Mouse (Mus musculus): ENCODE measurements around the gene Gripap1. TPM values are rescaled to one million over a fixed set of nuclear protein-coding genes. Genes with fewer than 3 reads are reported as not detected.
A peak's percentile ranks its signal among the peaks of the same experiment; 100 is the strongest.

Gene Gripap1
- total and polyA plus RNA-seq, 3 experiments: 20.8 to 25.3 (median 24.6) TPM

DNA sequence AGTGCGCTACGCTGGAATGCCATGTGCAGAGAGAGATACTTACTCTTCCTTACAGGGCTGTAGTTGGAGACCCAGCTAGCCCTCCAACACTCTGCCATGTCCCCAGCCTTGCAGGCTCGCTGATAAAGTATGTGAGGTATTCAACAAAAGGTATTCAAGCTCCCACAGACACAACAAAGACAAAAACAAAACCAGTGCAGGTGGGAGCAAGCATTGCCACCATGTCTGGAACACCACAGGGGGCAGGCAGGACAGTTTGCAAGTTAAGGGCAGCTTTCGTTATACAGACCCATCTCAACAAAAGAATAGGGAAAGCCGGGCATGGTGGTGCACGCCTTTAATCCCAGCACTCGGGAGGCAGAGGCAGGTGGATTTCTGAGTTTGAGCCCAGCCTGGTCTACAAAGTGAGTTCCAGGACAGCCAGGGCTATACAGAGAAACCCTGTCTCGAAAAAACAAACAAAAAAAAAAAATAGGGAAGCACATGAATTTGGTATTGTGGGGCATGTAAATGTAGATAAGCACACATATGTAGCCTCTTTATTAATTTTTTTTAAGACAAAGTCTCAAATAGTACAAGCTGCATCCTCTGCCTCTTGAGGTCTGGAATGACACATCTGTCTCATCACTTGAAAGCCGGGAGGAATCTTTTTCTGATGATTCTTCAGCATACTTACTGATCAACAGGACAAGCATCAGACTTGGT is 13.9 kb upstream of the Gripap1 start:
- intact Hi-C loops (cut with DNase I): loop anchor here (1.0 to 10.0 kb wide), 3 partner anchors 22 to 351 kb away; no protein-coding TSS in a partner anchor
- WGBS: 63% methylated on average over 9 of the region's 9 CpGs

DNA sequence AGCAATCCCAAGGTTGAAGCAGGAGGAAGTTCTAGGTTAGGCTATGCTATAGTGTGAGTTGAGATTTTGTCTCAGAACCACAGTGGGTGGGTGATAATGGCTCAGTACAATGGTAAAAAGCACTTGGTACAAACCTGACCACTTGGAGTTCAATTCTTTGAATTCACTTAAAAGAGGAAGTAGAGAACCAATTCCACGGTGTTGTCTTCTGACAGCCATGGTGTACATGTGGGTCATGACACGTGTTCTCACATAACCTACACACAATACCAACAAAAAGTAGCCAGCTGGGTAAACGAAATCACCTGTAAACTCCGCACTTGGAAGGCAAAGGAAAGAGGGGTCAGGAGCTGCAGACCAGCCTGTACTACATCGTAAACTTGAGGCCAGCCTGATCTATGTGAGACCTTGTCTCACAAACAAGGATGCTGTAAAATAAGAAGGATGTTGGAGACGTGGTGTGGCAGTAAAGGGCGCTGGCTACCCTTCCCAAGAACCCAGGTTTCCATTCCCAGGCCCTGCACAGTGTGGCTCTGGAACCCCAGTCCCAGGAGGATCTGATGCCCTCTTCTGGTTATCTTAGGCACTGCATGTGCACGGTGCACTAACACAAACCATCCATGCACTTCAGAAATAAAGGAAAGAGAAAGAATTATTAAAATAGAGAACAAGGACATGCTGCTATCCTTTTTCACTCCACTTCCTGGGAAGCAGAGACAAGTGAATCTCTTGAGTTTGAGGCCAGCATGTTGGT is 13.1 kb upstream of the Gripap1 start:
- no peaks in the 10 kb centered on the region; the same call in 1 of the 2 replicates for H3K4me1 ChIP-seq (ENCODE audit: control insufficient read depth, insufficient read depth, low read length)
- intact Hi-C loops (cut with DNase I): loop anchor here (1.0 to 10.0 kb wide), 3 partner anchors 23 to 352 kb away; no protein-coding TSS in a partner anchor
- peak; percentile 37 to 52 for DNase-seq
- no peaks in the 10 kb centered on the region for H3K79me2 ChIP-seq (replicated peaks; ENCODE audit: control insufficient read depth, insufficient read depth, low read length)
- H3K36me3 ChIP-seq (ENCODE audit: control insufficient read depth, insufficient read depth, low read length): no peaks in the 10 kb centered on the region
- H3K9ac ChIP-seq (ENCODE audit: low read depth, low read length): no peak overlapping the region
- TF ChIP-seq EP300 (IDR thresholded peaks at IDR 0.05; ENCODE audit: insufficient read depth, low read depth, low read length): no peak
- TF ChIP-seq POLR2A (IDR thresholded peaks at IDR 0.05; ENCODE audit: insufficient read depth, low read depth, low read length): no peak
- TF ChIP-seq CTCF (IDR thresholded peaks at IDR 0.05): peak; percentile 83
- 44% methylated on average over 8 of the region's 8 CpGs for WGBS
- H3K27ac ChIP-seq: no peak overlapping the region
- H3K27me3 ChIP-seq (ENCODE audit: control insufficient read depth, insufficient read depth, low read length): no peaks in the 10 kb centered on the region
- no peak overlapping the region for H3K4me3 ChIP-seq

More for the DNA sequence above, 13.9 kb upstream of the Gripap1 start:
- TF ChIP-seq POLR2A (IDR thresholded peaks at IDR 0.05; ENCODE audit: insufficient read depth, low read depth, low read length) (no peak), CTCF (IDR thresholded peaks at IDR 0.05) (no peak), EP300 (IDR thresholded peaks at IDR 0.05; ENCODE audit: insufficient read depth, low read depth, low read length) (no peak)
- Histone ChIP-seq H3K9ac (ENCODE audit: low read depth, low read length) (no peak overlapping the region), H3K4me1 (ENCODE audit: control insufficient read depth, insufficient read depth, low read length) (no peaks in the 10 kb centered on the region; the same call in 1 of the 2 replicates), H3K27ac (no peak overlapping the region), H3K27me3 (ENCODE audit: control insufficient read depth, insufficient read depth, low read length) (no peaks in the 10 kb centered on the region), H3K36me3 (ENCODE audit: control insufficient read depth, insufficient read depth, low read length) (no peaks in the 10 kb centered on the region), H3K79me2 (replicated peaks; ENCODE audit: control insufficient read depth, insufficient read depth, low read length) (no peaks in the 10 kb centered on the region), H3K4me3 (no peak overlapping the region)
- DNase-seq: no peak

DNA sequence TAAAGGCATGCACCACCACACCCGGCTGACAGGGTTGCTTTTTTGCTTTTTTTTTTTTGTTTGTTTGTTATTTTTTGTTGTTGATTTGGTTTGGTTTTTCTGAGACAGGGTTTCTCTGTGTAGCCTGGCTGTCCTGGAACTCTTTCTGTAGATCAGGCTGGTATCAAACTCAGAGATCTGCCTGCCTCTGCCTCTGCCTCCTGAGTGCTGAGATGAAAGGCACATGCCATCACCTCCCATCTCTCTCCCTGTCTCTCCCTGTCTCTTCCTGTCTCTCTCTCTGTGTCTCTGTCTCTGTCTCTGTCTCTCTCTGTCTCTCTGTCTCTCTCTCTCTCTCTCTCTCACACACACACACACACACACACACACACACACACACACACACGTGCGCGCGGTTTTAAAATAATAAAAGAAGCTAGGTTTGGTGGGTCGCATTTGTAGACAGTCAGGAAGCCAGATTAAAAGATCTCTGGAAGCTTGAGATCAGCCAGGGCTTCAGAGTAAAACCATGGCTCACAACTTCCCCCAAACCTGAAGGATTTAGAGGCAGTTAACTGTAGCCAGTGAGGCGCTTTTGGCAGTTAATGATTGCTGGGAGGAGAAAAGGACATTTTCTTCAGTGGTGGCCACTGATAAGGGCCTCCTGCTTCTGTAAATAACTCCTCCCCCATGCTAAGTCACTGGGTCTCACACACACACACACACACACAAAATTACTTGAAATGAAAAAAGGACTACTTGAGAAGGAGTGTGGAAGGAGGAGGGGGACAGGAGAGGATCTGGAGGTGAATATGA is 10.9 kb upstream of the Gripap1 start:
- no peaks in the 10 kb centered on the region for H3K36me3 ChIP-seq (ENCODE audit: control insufficient read depth, insufficient read depth, low read length)
- no peak overlapping the region for H3K9ac ChIP-seq (ENCODE audit: low read depth, low read length)
- H3K4me1 ChIP-seq (ENCODE audit: control insufficient read depth, insufficient read depth, low read length): no peaks in the 10 kb centered on the region; the same call in 1 of the 2 replicates
- TF ChIP-seq EP300 (IDR thresholded peaks at IDR 0.05; ENCODE audit: insufficient read depth, low read depth, low read length) (no peak), POLR2A (IDR thresholded peaks at IDR 0.05; ENCODE audit: insufficient read depth, low read depth, low read length) (no peak)
- no peak for DNase-seq
- WGBS: 65% methylated on average over 7 of the region's 7 CpGs
- no peak overlapping the region for H3K27ac ChIP-seq
- no peaks in the 10 kb centered on the region for H3K79me2 ChIP-seq (replicated peaks; ENCODE audit: control insufficient read depth, insufficient read depth, low read length)
- intact Hi-C loops (cut with DNase I): loop anchor here (5.0 to 10.0 kb wide), 2 partner anchors 46 to 354 kb away; no protein-coding TSS in a partner anchor
- H3K4me3 ChIP-seq: no peak overlapping the region
- H3K27me3 ChIP-seq (ENCODE audit: control insufficient read depth, insufficient read depth, low read length): no peaks in the 10 kb centered on the region

- H3K27ac ChIP-seq: no peak overlapping the region
- no peak overlapping the region for H3K4me3 ChIP-seq
- intact Hi-C loops (cut with DNase I): loop anchor here (5.0 to 10.0 kb wide), 2 partner anchors 47 to 354 kb away; no protein-coding TSS in a partner anchor
- H3K9ac ChIP-seq (ENCODE audit: low read depth, low read length): no peak overlapping the region
- H3K4me1 ChIP-seq (ENCODE audit: control insufficient read depth, insufficient read depth, low read length): no peaks in the 10 kb centered on the region; the same call in 1 of the 2 replicates
- TF ChIP-seq POLR2A (IDR thresholded peaks at IDR 0.05; ENCODE audit: insufficient read depth, low read depth, low read length) (no peak), EP300 (IDR thresholded peaks at IDR 0.05; ENCODE audit: insufficient read depth, low read depth, low read length) (no peak), CTCF (IDR thresholded peaks at IDR 0.05) (no peak)
- no peak for DNase-seq
- H3K36me3 ChIP-seq (ENCODE audit: control insufficient read depth, insufficient read depth, low read length): no peaks in the 10 kb centered on the region
- H3K27me3 ChIP-seq (ENCODE audit: control insufficient read depth, insufficient read depth, low read length): no peaks in the 10 kb centered on the region
- WGBS: 10% methylated on average over 3 of the region's 3 CpGs
- no peaks in the 10 kb centered on the region for H3K79me2 ChIP-seq (replicated peaks; ENCODE audit: control insufficient read depth, insufficient read depth, low read length)
These were observed 10.3 kb upstream of the Gripap1 start for GRCm38 (mm10) chrX:7779294-7779693.

GRCm38 (mm10) chrX:7782603-7783092 is 6.9 kb upstream of the Gripap1 start:
- no peaks in the 10 kb centered on the region for H3K4me1 ChIP-seq (ENCODE audit: control insufficient read depth, insufficient read depth, low read length)
- TF ChIP-seq CTCF (IDR thresholded peaks at IDR 0.05): no peak
- TF ChIP-seq EP300 (IDR thresholded peaks at IDR 0.05; ENCODE audit: insufficient read depth, low read depth, low read length): no peak
- TF ChIP-seq POLR2A (IDR thresholded peaks at IDR 0.05; ENCODE audit: insufficient read depth, low read depth, low read length): no peak
- H3K27me3 ChIP-seq (ENCODE audit: control insufficient read depth, insufficient read depth, low read length): no peaks in the 10 kb centered on the region
- H3K4me3 ChIP-seq: no peak overlapping the region
- no peaks in the 10 kb centered on the region for H3K36me3 ChIP-seq (ENCODE audit: control insufficient read depth, insufficient read depth, low read length)
- no peak overlapping the region for H3K27ac ChIP-seq
- intact Hi-C loops (cut with DNase I): no loop called here
- H3K79me2 ChIP-seq (replicated peaks; ENCODE audit: control insufficient read depth, insufficient read depth, low read length): no peaks in the 10 kb centered on the region
- no peak overlapping the region for H3K9ac ChIP-seq (ENCODE audit: low read depth, low read length)
- DNase-seq: no peak
- WGBS: 78% methylated on average over 4 of the region's 4 CpGs

Measured in heart, adult 2 months (tissue).